Mouse (Mus musculus) heart, adult 2 months (tissue): Measurements from ENCODE around the gene Rps6kb1. TPM values are rescaled to one million over a fixed set of nuclear protein-coding genes. Genes with fewer than 3 reads are reported as not detected.

Source experiments
- DNase-seq, 2 experiments: peaks; one replicate each; pipeline ENCODE4 v3.0.0; 2021
- H3K27ac ChIP-seq: fragments of 200-600 bp; 2 replicates; pipeline ENCODE4 v1.8.1; 2022
- H3K27me3 ChIP-seq: fragments of 200-500 bp; 2 replicates; pipeline ENCODE4 v1.6.1; 2012; ENCODE audit warnings: mild to moderate bottlenecking, low read length, inconsistent platforms, mixed read lengths; ENCODE audit not compliant: control insufficient read depth, insufficient read depth
- H3K36me3 ChIP-seq: fragments of 200-500 bp; 2 replicates; pipeline ENCODE4 v1.6.1; 2012; ENCODE audit warnings: low read length, inconsistent platforms; ENCODE audit not compliant: control insufficient read depth, insufficient read depth
- H3K4me1 ChIP-seq: fragments of 200-500 bp; 2 replicates; pipeline ENCODE4 v1.6.1; 2011; ENCODE audit warnings: low read length; ENCODE audit not compliant: control insufficient read depth, insufficient read depth
- H3K4me3 ChIP-seq: fragments of 200-600 bp; 2 replicates; pipeline ENCODE4 v1.8.1; 2022
- H3K79me2 ChIP-seq: fragments of 200-500 bp; replicated peaks from 2 replicates; pipeline ENCODE4 v1.6.1; 2012; ENCODE audit warnings: mild to moderate bottlenecking, inconsistent platforms, low read length, moderate library complexity, mixed read lengths; ENCODE audit not compliant: control insufficient read depth, insufficient read depth
- H3K9ac ChIP-seq: fragments of 200-500 bp; 2 replicates; pipeline ENCODE4 v1.6.1; 2012; ENCODE audit warnings: low read depth, mild to moderate bottlenecking, control low read depth, inconsistent platforms, low read length, mixed read lengths
- CTCF ChIP-seq: fragments of 200-600 bp; IDR thresholded peaks from 2 replicates; pipeline ENCODE4 v1.8.1; 2022; ENCODE audit warnings: antibody characterized with exemption, mild to moderate bottlenecking, moderate library complexity
- EP300 ChIP-seq: fragments of 200-500 bp; IDR thresholded peaks from 2 replicates; pipeline ENCODE4 v1.6.1; 2011; ENCODE audit warnings: low read depth, low read length, control low read depth; ENCODE audit not compliant: insufficient read depth
- POLR2A ChIP-seq: fragments of 200-500 bp; IDR thresholded peaks from 2 replicates; pipeline ENCODE4 v1.6.1; 2011; ENCODE audit warnings: mild to moderate bottlenecking, low read depth, low read length, control low read depth; ENCODE audit not compliant: insufficient read depth
- WGBS: fragments of 180-500 bp; shearing (Covaris S2); methylation state at CpG from one replicate; pipeline ENCODE4 v1.1.7; 2018; 5-methylcytosine and 5-hydroxymethylcytosine counted together
- intact Hi-C: fragments of 180-260 bp; cut with DNase I; formaldehyde crosslinking; loops from one replicate; pipeline ENCODE4 v1.15.1; 2025
- polyA plus RNA-seq: library from polyadenylated mRNA; depleted of rRNA; stranded (reverse); fragments of >200 nt; gene quantifications from 2 replicates; pipeline ENCODE4 v1.2.3, GENCODE M21; 2012
- total RNA-seq, 2 experiments: library from RNA; stranded (reverse); gene quantifications; 2 replicates each; pipeline ENCODE4 v1.2.3; 2021

Gene Rps6kb1
- total and polyA plus RNA-seq, 3 experiments: 6.4 to 22.4 (median 18.3) TPM

DNA sequence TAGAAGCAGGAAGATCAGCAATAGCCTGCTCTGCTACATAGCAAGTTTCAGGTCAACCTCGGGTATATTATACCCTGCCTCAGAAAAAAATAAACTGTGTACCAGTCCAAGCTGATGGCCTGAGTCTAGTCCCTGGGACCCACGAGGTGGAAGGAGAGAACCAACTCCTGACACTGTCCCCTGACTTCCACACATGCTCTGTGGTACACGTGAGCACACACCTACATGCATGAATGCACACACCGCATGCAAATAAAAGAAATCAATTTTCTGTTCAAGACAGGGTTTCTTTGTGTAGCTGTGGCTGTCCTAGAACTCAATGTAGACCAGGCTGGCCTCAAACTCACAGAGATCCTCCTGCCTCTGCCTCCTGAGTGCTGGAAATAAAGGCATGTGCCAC lies 13.7 kb upstream of the Rps6kb1 start:
- Histone ChIP-seq H3K79me2 (no peaks in the 10 kb centered on the region), H3K9ac (no peak overlapping the region), H3K36me3 (no peaks in the 10 kb centered on the region), H3K27ac (no peak overlapping the region), H3K27me3 (no peaks in the 10 kb centered on the region), H3K4me1 (no peaks in the 10 kb centered on the region), H3K4me3 (no peak overlapping the region)
- DNase-seq: no peak
- intact Hi-C loops: no loop called here
- no peak for TF ChIP-seq POLR2A
- no peak for TF ChIP-seq CTCF
- no peak for TF ChIP-seq EP300
- 93% methylated on average over 4 of the region's 4 CpGs for WGBS

DNA sequence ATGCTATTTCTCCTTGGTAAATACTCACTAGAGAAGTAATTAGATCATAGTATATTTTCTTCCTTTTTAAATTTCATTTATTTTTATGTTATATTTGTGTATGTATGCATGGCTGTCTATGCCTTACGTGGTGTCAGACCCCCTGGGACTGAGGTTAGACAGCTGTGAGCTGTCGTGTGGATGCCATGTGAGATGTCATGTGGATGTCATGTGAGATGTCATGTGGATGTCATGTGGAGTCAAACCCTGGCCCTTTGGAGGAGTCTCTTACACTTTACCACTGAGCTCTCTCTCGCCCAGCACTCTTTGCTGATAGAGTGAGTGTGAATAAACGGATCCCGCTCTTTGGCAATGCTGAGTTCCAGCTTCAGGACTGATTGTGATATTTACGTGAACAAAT lies 8.9 kb upstream of the Rps6kb1 start:
- DNase-seq: no peak
- H3K79me2 ChIP-seq: no peaks in the 10 kb centered on the region
- TF ChIP-seq POLR2A (no peak), EP300 (no peak)
- no peak overlapping the region for H3K4me3 ChIP-seq
- WGBS: 91% methylated on average over 6 of the region's 6 CpGs
- H3K9ac ChIP-seq: no peak overlapping the region
- H3K36me3 ChIP-seq: no peaks in the 10 kb centered on the region
- no peaks in the 10 kb centered on the region for H3K27me3 ChIP-seq
- no peak overlapping the region for H3K27ac ChIP-seq
- intact Hi-C loops: no loop called here
- H3K4me1 ChIP-seq: no peaks in the 10 kb centered on the region

DNA sequence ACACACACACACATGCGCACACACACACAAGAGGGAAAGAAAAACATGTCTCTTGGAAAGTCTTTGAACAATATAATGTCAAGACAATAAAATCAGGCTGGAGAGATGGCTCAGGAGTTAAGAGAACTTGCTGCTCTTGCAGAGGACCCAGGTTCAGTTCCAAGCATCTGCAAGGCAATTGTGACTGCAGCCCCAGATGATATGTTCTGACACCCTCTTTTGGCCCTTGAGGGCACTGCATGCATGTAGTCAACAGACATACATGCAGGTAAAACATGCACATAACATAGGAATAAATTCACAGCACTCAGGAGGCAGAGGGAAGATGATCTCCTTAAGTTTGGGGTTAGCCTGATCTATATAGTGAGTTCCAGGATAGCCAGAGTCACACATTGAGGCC lies 2.8 kb upstream of the Rps6kb1 start:
- Histone ChIP-seq H3K27ac (no peak overlapping the region), H3K79me2 (0 out of 2 replicates have a peak, but pooled peaks cover 2% of the 10 kb centered on the region), H3K9ac (no peak overlapping the region), H3K4me1 (peaks cover 3% of the 10 kb centered on the region), H3K27me3 (no peaks in the 10 kb centered on the region), H3K36me3 (peaks cover 5% of the 10 kb centered on the region; the same call in 1 of the 2 replicates), H3K4me3 (no peak overlapping the region)
- DNase-seq: no peak
- no peak for TF ChIP-seq EP300
- TF ChIP-seq CTCF: peak; percentile 47
- 96% methylated on average over 1 of the region's 1 CpGs for WGBS
- intact Hi-C loops: no loop called here

DNA sequence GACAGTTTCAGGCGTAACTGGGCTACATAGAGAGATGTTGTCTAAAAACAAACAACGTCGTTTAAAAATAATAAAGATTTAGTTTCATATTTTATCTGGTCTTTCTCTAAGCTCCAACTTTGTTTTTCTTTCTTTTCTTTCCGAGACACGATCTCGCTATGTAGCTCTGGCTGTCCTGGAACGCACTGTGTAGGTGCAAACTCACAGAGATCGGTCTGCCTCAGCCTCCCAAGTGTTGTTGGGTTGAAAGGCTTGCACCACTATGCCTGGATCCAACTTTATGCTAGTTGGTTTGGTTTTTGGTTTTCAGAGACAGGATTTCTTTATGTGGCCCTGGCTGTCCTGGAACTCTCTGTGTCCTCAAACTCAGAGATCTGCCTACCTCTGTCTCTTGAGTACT lies 951 bp upstream of the Rps6kb1 start:
- H3K27ac ChIP-seq: peak overlapping the region; percentile 89
- H3K27me3 ChIP-seq: no peaks in the 10 kb centered on the region
- H3K36me3 ChIP-seq: peaks cover 13% of the 10 kb centered on the region
- peak overlapping the region; percentile 83 for H3K4me3 ChIP-seq
- no peak for DNase-seq
- peaks cover 3% of the 10 kb centered on the region for H3K4me1 ChIP-seq
- TF ChIP-seq CTCF: no peak
- TF ChIP-seq EP300: no peak
- no peak for TF ChIP-seq POLR2A
- H3K79me2 ChIP-seq: peaks cover 3% of the 10 kb centered on the region; the same call in 1 of the 2 replicates
- WGBS: 64% methylated on average over 8 of the region's 8 CpGs
- intact Hi-C loops: no loop called here
- peak overlapping the region; percentile 56; the same call in 1 of the 2 replicates for H3K9ac ChIP-seq

DNA sequence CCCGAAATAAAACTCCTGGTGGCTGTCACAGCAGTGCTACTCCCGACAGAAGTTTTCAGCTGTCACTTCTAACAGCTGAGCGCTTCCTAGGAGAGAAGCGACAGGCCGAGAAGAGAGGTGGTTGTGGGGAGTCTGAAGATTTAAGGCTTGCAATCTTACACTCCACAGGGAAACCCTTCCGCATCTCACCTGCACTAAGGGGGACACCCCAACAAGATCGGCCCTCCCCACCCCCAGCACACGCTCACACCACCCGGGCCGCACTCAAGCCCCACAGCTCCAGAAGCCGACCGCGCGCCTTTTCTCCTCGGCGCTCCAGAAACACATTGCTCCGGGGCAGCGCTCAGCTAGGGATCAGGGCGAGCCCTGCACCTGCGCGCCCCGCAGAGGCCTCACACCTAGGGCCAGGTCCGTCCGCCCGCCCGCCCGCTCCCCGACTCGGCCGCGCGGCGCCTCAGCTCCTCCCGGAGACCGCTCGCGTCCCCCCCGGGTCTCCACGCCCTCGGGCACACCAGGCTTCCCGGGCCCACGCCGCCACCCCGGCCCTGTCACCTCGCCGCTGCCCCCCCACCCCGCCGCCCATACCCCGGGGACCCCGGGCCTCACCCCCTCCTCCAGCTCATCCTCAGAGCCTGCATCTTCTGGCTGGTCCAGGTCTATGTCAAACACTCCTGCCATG lies 506 bp downstream of the Rps6kb1 start:
- no peak for DNase-seq
- TF ChIP-seq EP300 (no peak), CTCF (no peak), POLR2A (no peak)
- peaks cover 3% of the 10 kb centered on the region; the same call in 1 of the 2 replicates for H3K79me2 ChIP-seq
- 1% methylated on average over 49 of the region's 50 CpGs for WGBS
- H3K4me3 ChIP-seq: peak overlapping the region; percentile 83
- peak overlapping the region; percentile 80 for H3K9ac ChIP-seq
- intact Hi-C loops: loop anchor here (1.0 kb wide), 1 partner anchor 60 kb away; the partner anchor contains the start of gene Rnft1
- H3K36me3 ChIP-seq: peaks cover 16% of the 10 kb centered on the region
- peaks cover 3% of the 10 kb centered on the region for H3K4me1 ChIP-seq
- H3K27me3 ChIP-seq: no peaks in the 10 kb centered on the region
- H3K27ac ChIP-seq: peak overlapping the region; percentile 89

- H3K36me3 ChIP-seq: peaks cover 16% of the 10 kb centered on the region
Observed at GRCm38 (mm10) chr11:86542851-86543250, 1.8 kb downstream of the Rps6kb1 start.

More at GRCm38 (mm10) chr11:86542851-86543250, 1.8 kb downstream of the Rps6kb1 start:
- TF ChIP-seq CTCF (no peak), POLR2A (no peak), EP300 (no peak)
- H3K4me3 ChIP-seq: no peak overlapping the region
- H3K27me3 ChIP-seq: no peaks in the 10 kb centered on the region
- peaks cover 3% of the 10 kb centered on the region; the same call in 1 of the 2 replicates for H3K79me2 ChIP-seq
- no peak for DNase-seq
- 65% methylated on average over 1 of the region's 1 CpGs for WGBS
- intact Hi-C loops: no loop called here
- no peak overlapping the region for H3K27ac ChIP-seq
- peaks cover 4% of the 10 kb centered on the region for H3K4me1 ChIP-seq
- H3K9ac ChIP-seq: no peak overlapping the region
